Mouse (Mus musculus): ENCODE measurements around the gene Cryz. TPM values are rescaled to one million over a fixed set of nuclear protein-coding genes. Genes with fewer than 3 reads are reported as not detected.

The Cryz gene
- total RNA-seq (2014; fragmentation: Nextera tagmentation): 23.8 and 24.3 TPM in 2 replicates
- 11.9 and 13.4 TPM in 2 replicates for total RNA-seq (2017)
- polyA plus RNA-seq (2012): 3.4 TPM in 2 replicates

DNA sequence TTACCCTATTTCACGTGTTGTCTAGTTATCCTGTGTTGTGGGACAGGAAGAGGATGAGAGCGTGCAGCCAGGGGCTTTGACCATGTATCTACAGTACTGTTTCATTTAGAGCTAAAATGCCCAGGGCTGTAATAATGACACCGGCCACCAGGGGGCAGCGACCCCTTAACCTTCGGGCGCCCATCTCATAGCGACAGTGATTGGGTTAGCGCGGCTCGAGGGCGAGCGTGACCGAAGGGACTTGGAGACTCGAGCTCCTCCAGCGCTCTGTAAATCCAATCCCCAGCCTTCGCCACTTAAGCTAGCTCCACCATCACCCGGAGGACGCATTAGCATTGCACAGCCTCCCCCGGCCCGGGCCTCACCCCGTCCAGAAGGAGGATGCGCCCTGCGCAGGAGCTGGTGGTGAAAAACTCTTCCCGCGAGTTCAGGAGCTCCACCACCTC lies at the start of gene Cryz:
Gene Cryz, plus strand, starts transcription at position 224 of the 446 bp plus-strand sequence.
- peaks cover 36% of the 10 kb centered on the region for H3K36me3 ChIP-seq (replicated peaks)
- TF ChIP-seq GATA2 (IDR thresholded peaks at IDR 0.05; ENCODE audit: borderline replicate concordance, low read depth, low read length): no peak
- TF ChIP-seq CTCF (IDR thresholded peaks at IDR 0.05; ENCODE audit: low read depth, low read length): peak; percentile 70
- DNase-seq (ENCODE audit: low spot score): peak; percentile 64
- H3K4me3 ChIP-seq (ENCODE audit: low read depth, low read length): peak within 1 kb of the TSS; percentile 100
- no peaks in the 10 kb centered on the region for H3K27me3 ChIP-seq (ENCODE audit: insufficient read depth, low read length)
- H3K4me1 ChIP-seq (ENCODE audit: insufficient read depth, low read depth, low read length): peaks cover 14% of the 10 kb centered on the region
- ATAC-seq (ENCODE audit: extremely low read depth, insufficient number of reproducible peaks, low FRiP score, poor library complexity, severe bottlenecking): peak; percentile 71
- no peaks in the 10 kb centered on the region for H3K9me3 ChIP-seq (replicated peaks)

GRCm38 (mm10) chr3:154547549-154548426 lies 48.7 kb upstream of the Cryz start:
- Histone ChIP-seq H3K9me3 (replicated peaks) (peaks cover 7% of the 10 kb centered on the region; the same call in 1 of the 2 replicates), H3K27me3 (ENCODE audit: insufficient read depth, low read length) (no peaks in the 10 kb centered on the region), H3K4me3 (ENCODE audit: low read depth, low read length) (no peak overlapping the region), H3K4me1 (ENCODE audit: insufficient read depth, low read depth, low read length) (no peaks in the 10 kb centered on the region), H3K36me3 (replicated peaks) (no peaks in the 10 kb centered on the region)
- DNase-seq (ENCODE audit: low spot score) (no peak), ATAC-seq (ENCODE audit: extremely low read depth, insufficient number of reproducible peaks, low FRiP score, poor library complexity, severe bottlenecking) (no peak)
- no peak for TF ChIP-seq GATA1 (IDR thresholded peaks at IDR 0.05; ENCODE audit: borderline replicate concordance, low read length)
- no peak for TF ChIP-seq POLR2AphosphoS5 (IDR thresholded peaks at IDR 0.05; ENCODE audit: insufficient replicate concordance, low read depth, low read length)
- no peak for TF ChIP-seq GATA2 (IDR thresholded peaks at IDR 0.05; ENCODE audit: borderline replicate concordance, low read depth, low read length)
- TF ChIP-seq TAL1 (conservative IDR thresholded peaks at IDR 0.05; ENCODE audit: low read depth, low read length): no peak
- no peak for TF ChIP-seq CTCF (IDR thresholded peaks at IDR 0.05; ENCODE audit: low read depth, low read length)

DNA sequence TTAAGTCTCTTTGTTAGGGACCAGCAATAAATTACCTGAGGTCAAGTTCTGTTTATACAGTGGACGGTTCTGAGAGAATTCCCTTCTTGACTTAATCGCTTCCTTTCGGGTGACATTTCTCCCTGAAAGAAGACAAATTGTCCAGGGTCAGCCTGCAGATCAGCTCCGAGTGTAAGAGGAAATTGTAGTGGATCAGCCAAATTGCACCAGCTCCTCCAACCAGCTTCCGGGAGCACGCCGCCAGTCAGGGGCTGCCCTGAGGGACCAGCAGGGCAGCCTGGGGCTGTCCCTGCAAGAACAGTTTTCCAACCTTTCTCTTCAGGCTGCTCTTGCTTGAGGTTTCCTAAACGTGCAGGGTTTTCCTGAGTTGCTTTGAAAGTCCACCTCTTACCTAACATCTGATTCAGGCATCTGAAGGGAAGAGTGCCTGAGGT lies 47.6 kb upstream of the Cryz start:
- Histone ChIP-seq H3K9me3 (replicated peaks) (peaks cover 6% of the 10 kb centered on the region; the same call in 1 of the 2 replicates), H3K4me3 (ENCODE audit: low read depth, low read length) (no peak overlapping the region), H3K36me3 (replicated peaks) (no peaks in the 10 kb centered on the region), H3K4me1 (ENCODE audit: insufficient read depth, low read depth, low read length) (no peaks in the 10 kb centered on the region), H3K27me3 (ENCODE audit: insufficient read depth, low read length) (no peaks in the 10 kb centered on the region)
- no peak for DNase-seq (ENCODE audit: low spot score)
- TF ChIP-seq POLR2AphosphoS5 (IDR thresholded peaks at IDR 0.05; ENCODE audit: insufficient replicate concordance, low read depth, low read length) (no peak), CTCF (IDR thresholded peaks at IDR 0.05; ENCODE audit: low read depth, low read length) (no peak), GATA1 (IDR thresholded peaks at IDR 0.05; ENCODE audit: borderline replicate concordance, low read length) (no peak), GATA2 (IDR thresholded peaks at IDR 0.05; ENCODE audit: borderline replicate concordance, low read depth, low read length) (no peak)
- ATAC-seq (ENCODE audit: extremely low read depth, insufficient number of reproducible peaks, low FRiP score, poor library complexity, severe bottlenecking): no peak

DNA sequence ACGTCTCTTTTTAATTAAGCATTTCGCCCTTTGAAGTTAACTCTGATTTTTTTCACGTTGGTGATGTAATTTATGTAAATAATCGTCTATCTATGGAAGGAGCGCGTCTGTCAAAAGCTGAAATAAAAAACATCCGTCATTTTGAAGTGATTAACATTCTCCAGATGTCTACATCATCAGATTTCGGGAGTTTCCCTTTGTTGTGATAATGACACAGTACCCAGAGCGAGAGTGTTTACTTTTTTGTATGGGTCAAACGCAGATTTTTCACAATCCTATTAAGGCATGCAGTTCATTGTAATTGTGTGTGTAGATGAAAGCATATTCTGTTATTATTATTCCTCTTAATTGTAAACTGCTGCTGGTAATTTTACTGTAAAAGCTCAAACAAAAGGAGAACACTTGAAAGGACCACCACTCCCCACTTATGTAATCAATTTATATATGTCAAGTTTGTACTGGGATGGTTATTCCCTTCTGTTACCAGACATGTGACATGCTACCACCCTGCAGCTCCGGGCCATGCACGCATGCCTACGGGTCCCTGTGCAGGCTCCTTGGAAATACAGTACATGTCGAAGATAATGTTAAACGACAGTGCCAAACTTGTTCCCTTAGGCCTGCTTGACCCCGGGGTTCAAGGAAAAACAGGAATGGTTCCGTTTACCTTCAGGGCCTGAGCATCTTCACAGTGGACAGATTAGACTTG lies 46.0 kb upstream of the Cryz start:
- Histone ChIP-seq H3K27me3 (ENCODE audit: insufficient read depth, low read length) (no peaks in the 10 kb centered on the region), H3K9me3 (replicated peaks) (peaks cover 6% of the 10 kb centered on the region; the same call in 1 of the 2 replicates), H3K4me1 (ENCODE audit: insufficient read depth, low read depth, low read length) (no peaks in the 10 kb centered on the region), H3K36me3 (replicated peaks) (no peaks in the 10 kb centered on the region), H3K4me3 (ENCODE audit: low read depth, low read length) (no peak overlapping the region)
- DNase-seq (ENCODE audit: low spot score) (no peak), ATAC-seq (ENCODE audit: extremely low read depth, insufficient number of reproducible peaks, low FRiP score, poor library complexity, severe bottlenecking) (no peak)
- TF ChIP-seq GATA2 (IDR thresholded peaks at IDR 0.05; ENCODE audit: borderline replicate concordance, low read depth, low read length) (no peak), TAL1 (conservative IDR thresholded peaks at IDR 0.05; ENCODE audit: low read depth, low read length) (no peak), POLR2AphosphoS5 (IDR thresholded peaks at IDR 0.05; ENCODE audit: insufficient replicate concordance, low read depth, low read length) (no peak)

GRCm38 (mm10) chr3:154551035-154551411 lies 45.5 kb upstream of the Cryz start:
- H3K4me3 ChIP-seq (ENCODE audit: low read depth, low read length): no peak overlapping the region
- DNase-seq (ENCODE audit: low spot score) (no peak), ATAC-seq (ENCODE audit: extremely low read depth, insufficient number of reproducible peaks, low FRiP score, poor library complexity, severe bottlenecking) (no peak)
- no peaks in the 10 kb centered on the region for H3K27me3 ChIP-seq (ENCODE audit: insufficient read depth, low read length)
- TF ChIP-seq POLR2AphosphoS5 (IDR thresholded peaks at IDR 0.05; ENCODE audit: insufficient replicate concordance, low read depth, low read length): no peak
- no peak for TF ChIP-seq GATA1 (IDR thresholded peaks at IDR 0.05; ENCODE audit: borderline replicate concordance, low read length)
- no peak for TF ChIP-seq GATA2 (IDR thresholded peaks at IDR 0.05; ENCODE audit: borderline replicate concordance, low read depth, low read length)
- no peak for TF ChIP-seq CTCF (IDR thresholded peaks at IDR 0.05; ENCODE audit: low read depth, low read length)
- no peak for TF ChIP-seq TAL1 (conservative IDR thresholded peaks at IDR 0.05; ENCODE audit: low read depth, low read length)
- H3K36me3 ChIP-seq (replicated peaks): no peaks in the 10 kb centered on the region
- no peaks in the 10 kb centered on the region for H3K4me1 ChIP-seq (ENCODE audit: insufficient read depth, low read depth, low read length)
- peaks cover 6% of the 10 kb centered on the region; the same call in 1 of the 2 replicates for H3K9me3 ChIP-seq (replicated peaks)

- Histone ChIP-seq H3K36me3 (replicated peaks) (no peaks in the 10 kb centered on the region), H3K4me3 (ENCODE audit: low read depth, low read length) (no peak overlapping the region), H3K9me3 (replicated peaks) (peaks cover 8% of the 10 kb centered on the region), H3K4me1 (ENCODE audit: insufficient read depth, low read depth, low read length) (no peaks in the 10 kb centered on the region), H3K27me3 (ENCODE audit: insufficient read depth, low read length) (no peaks in the 10 kb centered on the region)
- no peak for ATAC-seq (ENCODE audit: extremely low read depth, insufficient number of reproducible peaks, low FRiP score, poor library complexity, severe bottlenecking)
- TF ChIP-seq GATA2 (IDR thresholded peaks at IDR 0.05; ENCODE audit: borderline replicate concordance, low read depth, low read length) (no peak), CTCF (IDR thresholded peaks at IDR 0.05; ENCODE audit: low read depth, low read length) (no peak), POLR2AphosphoS5 (IDR thresholded peaks at IDR 0.05; ENCODE audit: insufficient replicate concordance, low read depth, low read length) (no peak), GATA1 (IDR thresholded peaks at IDR 0.05; ENCODE audit: borderline replicate concordance, low read length) (no peak), TAL1 (conservative IDR thresholded peaks at IDR 0.05; ENCODE audit: low read depth, low read length) (no peak)
- DNase-seq (ENCODE audit: low spot score): no peak
Measured at GRCm38 (mm10) chr3:154562192-154562591, 34.3 kb upstream of the Cryz start.

Measured in G1E (cell line).